Mouse (Mus musculus) left cerebral cortex, adult 11 months (tissue): ENCODE results near the gene Cryga.
"Not testable (repeated sequence)": the region's sequence is repeated elsewhere in the genome, so short reads cannot be mapped to it uniquely, and the experiment has no call there.

Experiments
- DNase-seq: peaks from one replicate; pipeline ENCODE4 v3.0.0; 2022; ENCODE audit warnings: low spot score

Cryga gene

GRCm38 (mm10) chr1:65090370-65090769 lies 12.8 kb downstream of the Cryga start:
- no peak for DNase-seq

GRCm38 (mm10) chr1:65088567-65089356 lies 14.4 kb downstream of the Cryga start:
- DNase-seq = no peak

GRCm38 (mm10) chr1:65082188-65082587 lies 21.0 kb downstream of the Cryga start, which contains the start of gene Crygb:
Gene Crygb (minus strand): TSS chr1:65082288.
- no peak for DNase-seq

- no peak for DNase-seq
These were observed 27.6 kb downstream of the Cryga start for GRCm38 (mm10) chr1:65075607-65076006.

- no peak for DNase-seq
These were observed 29.6 kb downstream of the Cryga start, which contains the start of gene Crygc for GRCm38 (mm10) chr1:65073589-65073988. Gene Crygc (minus strand): TSS chr1:65073689.

- no peak for DNase-seq
These were observed 35.3 kb downstream of the Cryga start for GRCm38 (mm10) chr1:65067842-65068241.

- DNase-seq = no peak
These were observed 39.0 kb downstream of the Cryga start for GRCm38 (mm10) chr1:65064201-65064600.

- no peak for DNase-seq
These were observed 39.8 kb downstream of the Cryga start, which contains the start of gene Crygd for GRCm38 (mm10) chr1:65063352-65063751. Gene Crygd (minus strand): TSS chr1:65063452.

GRCm38 (mm10) chr1:65052140-65052539 lies 51.0 kb downstream of the Cryga start:
- no peak for DNase-seq

- no peak for DNase-seq
These were observed 51.5 kb downstream of the Cryga start for GRCm38 (mm10) chr1:65051696-65052095.

GRCm38 (mm10) chr1:65050952-65051351 lies 52.2 kb downstream of the Cryga start, which contains the start of gene Cryge:
Gene Cryge (minus strand): TSS chr1:65051149.
- DNase-seq = not testable (repeated sequence)
